Mouse (Mus musculus) hindbrain, postnatal 0 days (tissue): Measurements from ENCODE around the gene Nktr. TPM values are rescaled to one million over a fixed set of nuclear protein-coding genes. Genes with fewer than 3 reads are reported as not detected.

Experiments
- ATAC-seq: fragments of 200-750 bp; cut with Nextera tagmentation; 2 replicates; pipeline ENCODE4 v1.8.0; 2017; ENCODE audit warnings: mild to moderate bottlenecking, moderate TSS enrichment, moderate library complexity
- DNase-seq: peaks from one replicate; pipeline ENCODE4 v3.0.0-alpha.2; 2015; ENCODE audit warnings: low spot score
- H3K27ac ChIP-seq: fragments of 300-500 bp; sonication (generic); 2 replicates; pipeline ENCODE4 v1.5.1; 2014; ENCODE audit warnings: mild to moderate bottlenecking
- H3K27me3 ChIP-seq: fragments of 300-500 bp; sonication (generic); 2 replicates; pipeline ENCODE4 v1.6.1; 2014; ENCODE audit warnings: low read length, mixed read lengths; ENCODE audit not compliant: insufficient read depth
- H3K36me3 ChIP-seq: fragments of 300-500 bp; sonication (generic); 2 replicates; pipeline ENCODE4 v1.6.1; 2014; ENCODE audit warnings: low read length, mixed read lengths; ENCODE audit not compliant: insufficient read depth
- H3K4me1 ChIP-seq: fragments of 300-500 bp; sonication (generic); 2 replicates; pipeline ENCODE4 v1.6.1; 2014; ENCODE audit warnings: antibody characterized with exemption, low read length, mixed read lengths; ENCODE audit not compliant: insufficient read depth
- H3K4me2 ChIP-seq: fragments of 300-500 bp; sonication (generic); 2 replicates; pipeline ENCODE4 v1.6.1; 2014; ENCODE audit warnings: low read depth, mild to moderate bottlenecking, low read length, moderate library complexity, mixed read lengths
- H3K4me3 ChIP-seq: fragments of 300-500 bp; sonication (generic); 2 replicates; pipeline ENCODE4 v1.5.1; 2014; ENCODE audit warnings: low read length
- H3K9ac ChIP-seq: fragments of 300-500 bp; sonication (generic); replicated peaks from 2 replicates; pipeline ENCODE4 v1.6.1; 2014; ENCODE audit warnings: mild to moderate bottlenecking, low read length, moderate library complexity, mixed read lengths
- H3K9me3 ChIP-seq: fragments of 300-500 bp; sonication (generic); 2 replicates; pipeline ENCODE4 v1.6.1; 2016; ENCODE audit warnings: low read length, mixed read lengths
- CTCF ChIP-seq: IDR thresholded peaks from 2 replicates; pipeline ENCODE4 v1.5.1; 2016; ENCODE audit warnings: antibody characterized with exemption, control low read depth, low read depth
- WGBS: fragments of 180-500 bp; shearing (Covaris S2); extraction: QIAGEN DNeasy Blood & Tissue Kit; methylation state at CpG from one replicate; pipeline ENCODE4 v1.1.7; 2014; 5-methylcytosine and 5-hydroxymethylcytosine counted together
- polyA plus RNA-seq: library from polyadenylated mRNA; unstranded; fragments of >200 nt; fragmentation: Nextera tagmentation; extraction: Ambion mirVana; gene quantifications from 2 replicates; pipeline ENCODE4 v1.2.1, GENCODE M21; 2015
- total RNA-seq: library from RNA; depleted of rRNA; stranded (reverse); fragments of >200 nt; gene quantifications from 2 replicates; pipeline ENCODE4 v1.2.3, GENCODE M21; 2014

Nktr gene
- total and polyA plus RNA-seq, 2 experiments from 2014 or later: 50.4 to 76.6 TPM

- peak; percentile 73 for DNase-seq
- Histone ChIP-seq H3K4me1 (peaks cover 19% of the 10 kb centered on the region), H3K36me3 (peaks cover 24% of the 10 kb centered on the region), H3K4me2 (peak overlapping the region; percentile 90), H3K27ac (peak overlapping the region; percentile 84), H3K9ac (peak overlapping the region; percentile 81), H3K9me3 (no peaks in the 10 kb centered on the region), H3K4me3 (peak overlapping the region; percentile 64), H3K27me3 (no peaks in the 10 kb centered on the region)
- ATAC-seq: peak; percentile 42
- TF ChIP-seq CTCF: no peak
- 1% methylated on average over 43 of the region's 43 CpGs for WGBS
Observed at GRCm38 (mm10) chr9:121760271-121761090, 41.5 kb downstream of the Nktr start.

DNA sequence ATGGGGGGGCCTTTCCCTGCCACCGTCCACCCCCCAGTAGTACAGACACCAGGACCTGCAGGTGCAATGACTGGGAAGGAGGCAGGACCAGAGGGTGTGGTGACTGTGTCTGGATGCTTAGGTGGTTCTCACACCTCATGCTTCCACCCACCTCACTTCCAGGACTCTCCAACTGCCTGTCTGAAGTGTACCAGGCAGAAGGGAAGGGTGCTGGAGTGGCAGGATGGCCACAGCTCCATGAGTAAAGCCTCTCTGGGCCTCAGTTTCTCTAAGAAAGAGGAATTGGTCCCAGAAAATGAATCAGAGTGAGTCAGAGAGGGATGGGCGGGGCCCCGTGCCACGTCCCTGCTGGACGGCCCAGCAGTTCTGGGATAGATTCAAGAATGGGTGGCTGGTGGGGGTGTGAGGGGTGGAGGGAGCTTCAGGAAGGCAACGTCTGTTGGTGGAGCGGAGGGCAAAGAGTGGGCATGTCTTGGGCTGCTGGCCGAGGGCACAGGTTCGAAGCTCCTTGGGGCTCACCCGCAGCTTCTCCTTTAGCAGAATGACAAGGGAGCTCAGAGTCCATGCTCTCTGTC, 42.2 kb downstream of the Nktr start:
- ATAC-seq (no peak), DNase-seq (no peak)
- 51% methylated on average over 10 of the region's 10 CpGs for WGBS
- Histone ChIP-seq H3K9ac (peak overlapping the region; percentile 81; the same call in 1 of the 2 replicates), H3K27me3 (no peaks in the 10 kb centered on the region), H3K4me1 (peaks cover 19% of the 10 kb centered on the region), H3K4me3 (peak overlapping the region; percentile 64), H3K4me2 (peak overlapping the region; percentile 90), H3K36me3 (peaks cover 24% of the 10 kb centered on the region), H3K27ac (no peak overlapping the region), H3K9me3 (no peaks in the 10 kb centered on the region)
- no peak for TF ChIP-seq CTCF

- Histone ChIP-seq H3K9ac (no peak overlapping the region), H3K4me1 (peaks cover 19% of the 10 kb centered on the region), H3K4me3 (no peak overlapping the region), H3K27ac (no peak overlapping the region), H3K9me3 (no peaks in the 10 kb centered on the region), H3K27me3 (no peaks in the 10 kb centered on the region), H3K36me3 (peaks cover 27% of the 10 kb centered on the region), H3K4me2 (peak overlapping the region; percentile 90; the same call in 1 of the 2 replicates)
- 61% methylated on average over 8 of the region's 8 CpGs for WGBS
- no peak for ATAC-seq
- no peak for DNase-seq
- TF ChIP-seq CTCF: no peak
Observed at GRCm38 (mm10) chr9:121761787-121762186, 42.8 kb downstream of the Nktr start.

GRCm38 (mm10) chr9:121762248-121762647, 43.3 kb downstream of the Nktr start:
- ATAC-seq (no peak), DNase-seq (no peak)
- Histone ChIP-seq H3K4me1 (peaks cover 19% of the 10 kb centered on the region), H3K9ac (no peak overlapping the region), H3K4me3 (no peak overlapping the region), H3K27ac (no peak overlapping the region), H3K4me2 (no peak overlapping the region), H3K27me3 (no peaks in the 10 kb centered on the region), H3K9me3 (no peaks in the 10 kb centered on the region), H3K36me3 (peaks cover 32% of the 10 kb centered on the region)
- no peak for TF ChIP-seq CTCF
- WGBS: 82% methylated on average over 10 of the region's 10 CpGs

- peaks cover 37% of the 10 kb centered on the region for H3K36me3 ChIP-seq
Observed at GRCm38 (mm10) chr9:121762761-121763160, 43.8 kb downstream of the Nktr start.

GRCm38 (mm10) chr9:121763716-121764115, 44.7 kb downstream of the Nktr start:
- no peak for TF ChIP-seq CTCF
- Histone ChIP-seq H3K9ac (no peak overlapping the region), H3K4me1 (peaks cover 15% of the 10 kb centered on the region), H3K4me2 (no peak overlapping the region), H3K27ac (no peak overlapping the region), H3K9me3 (no peaks in the 10 kb centered on the region), H3K36me3 (peaks cover 42% of the 10 kb centered on the region), H3K27me3 (no peaks in the 10 kb centered on the region), H3K4me3 (no peak overlapping the region)
- ATAC-seq (no peak), DNase-seq (no peak)
- 86% methylated on average over 19 of the region's 19 CpGs for WGBS

More at GRCm38 (mm10) chr9:121762761-121763160, 43.8 kb downstream of the Nktr start:
- H3K4me2 ChIP-seq: no peak overlapping the region
- peaks cover 19% of the 10 kb centered on the region for H3K4me1 ChIP-seq
- H3K27me3 ChIP-seq: no peaks in the 10 kb centered on the region
- TF ChIP-seq CTCF: no peak
- no peak overlapping the region for H3K9ac ChIP-seq
- ATAC-seq (no peak), DNase-seq (peak; percentile 22)
- H3K9me3 ChIP-seq: no peaks in the 10 kb centered on the region
- 72% methylated on average over 25 of the region's 25 CpGs for WGBS
- H3K27ac ChIP-seq: no peak overlapping the region
- no peak overlapping the region for H3K4me3 ChIP-seq
